Mouse (Mus musculus) lung, postnatal 14 days (tissue): Measurements from ENCODE around the gene Ifit2.
"Not testable (repeated sequence)": the region's sequence is repeated elsewhere in the genome, so short reads cannot be mapped to it uniquely, and the experiment has no call there.

Experiments
- DNase-seq: peaks from one replicate; pipeline ENCODE4 v3.0.0; 2021

The Ifit2 gene

DNA sequence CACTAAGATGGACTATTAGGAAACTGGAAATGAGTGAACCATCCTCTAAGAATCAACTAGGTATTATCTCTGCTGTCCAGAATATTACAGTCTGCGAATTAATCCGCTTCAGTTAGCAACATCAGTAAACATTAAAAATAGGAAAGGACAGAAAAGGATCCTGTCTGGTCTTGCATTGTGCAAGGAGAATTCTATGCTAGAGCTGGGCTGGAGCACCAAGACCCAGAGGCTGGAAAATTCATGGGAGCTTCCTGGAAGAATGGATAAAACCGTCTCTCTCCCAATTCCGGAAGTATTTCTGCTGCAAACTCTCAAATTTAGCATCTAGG lies 325 bp upstream of the Ifit2 start:
- DNase-seq: no peak

DNA sequence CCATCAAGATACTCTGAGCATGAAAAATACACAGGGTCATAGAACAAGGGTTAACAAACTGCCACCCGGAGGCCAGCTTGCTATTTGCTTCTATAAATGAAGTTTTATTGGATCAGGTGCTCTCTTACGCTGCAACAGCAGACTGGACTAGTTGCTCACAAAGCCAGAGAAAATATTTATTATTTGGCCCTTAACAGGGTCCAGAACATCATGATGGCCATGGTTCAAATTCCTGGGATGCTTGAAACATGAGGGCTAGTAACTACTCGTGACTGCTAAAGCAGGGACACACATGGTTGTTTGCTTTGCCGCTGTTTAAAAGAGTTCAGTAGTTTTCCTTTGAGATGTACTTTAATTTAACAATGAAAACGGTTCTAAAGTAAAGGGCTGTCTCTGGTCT lies 1.5 kb downstream of the Ifit2 start:
- peak; percentile 46 for DNase-seq

DNA sequence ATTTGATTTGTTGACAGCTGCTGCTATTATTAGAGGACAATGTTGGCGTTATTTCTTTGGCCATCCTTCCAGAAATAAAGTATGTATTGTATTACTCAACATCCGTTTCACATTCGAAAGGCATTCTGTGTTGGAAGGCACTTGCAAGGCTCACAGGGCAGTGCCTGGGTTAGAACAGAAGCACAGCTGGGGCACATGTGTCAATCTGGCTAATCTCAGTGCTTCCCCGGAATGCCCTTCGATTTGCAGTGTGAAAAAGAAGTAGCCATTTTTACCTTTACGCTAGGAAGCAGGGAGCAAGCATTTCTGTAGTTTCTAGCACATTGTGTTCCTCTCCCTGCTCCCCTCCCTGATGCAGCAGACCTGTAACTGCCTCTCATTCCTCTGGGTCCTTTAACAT lies 2.5 kb downstream of the Ifit2 start:
- DNase-seq: peak; percentile 27

DNA sequence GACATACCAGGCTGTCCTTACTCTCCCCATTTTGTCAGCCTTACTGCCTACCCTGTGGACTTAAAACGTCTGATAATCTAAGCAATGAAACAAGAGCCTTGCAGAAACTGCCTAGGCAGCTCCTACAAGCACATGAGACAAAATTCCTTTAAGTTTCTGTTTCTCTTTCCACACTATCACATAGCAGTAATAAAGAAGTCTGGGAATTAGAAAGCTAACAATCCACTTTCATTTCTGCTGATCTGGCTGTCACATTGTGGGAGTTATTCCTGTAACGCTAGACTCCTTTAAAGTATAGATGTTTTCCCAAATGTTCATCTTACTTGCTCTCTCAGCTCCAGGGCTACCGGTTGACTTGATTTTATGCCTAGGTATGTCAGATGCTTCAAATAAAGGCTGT lies 3.0 kb downstream of the Ifit2 start:
- DNase-seq: no peak

- DNase-seq: no peak
These were observed 3.6 kb downstream of the Ifit2 start for GRCm38 (mm10) chr19:34554061-34554460.

DNA sequence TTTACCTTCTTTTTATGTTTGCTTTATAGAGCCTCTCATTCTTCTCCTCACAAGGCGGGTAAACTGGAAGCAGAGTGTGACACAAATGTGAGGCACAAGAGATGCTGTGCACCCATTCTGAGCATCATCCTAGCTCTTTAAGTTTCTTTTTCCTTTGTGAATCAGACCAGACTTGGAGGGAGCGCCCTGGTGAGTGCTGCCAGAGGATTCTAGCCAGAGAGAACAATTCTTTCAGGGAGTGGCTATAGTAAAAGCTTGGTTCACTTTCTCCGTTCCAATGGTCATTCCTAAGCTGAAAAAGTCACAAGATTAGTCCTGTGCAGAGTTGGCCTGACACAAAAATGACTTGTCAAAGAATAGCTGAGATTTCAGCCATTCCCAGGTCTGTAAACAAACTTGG lies 6.1 kb downstream of the Ifit2 start:
- DNase-seq: peak; percentile 24

DNA sequence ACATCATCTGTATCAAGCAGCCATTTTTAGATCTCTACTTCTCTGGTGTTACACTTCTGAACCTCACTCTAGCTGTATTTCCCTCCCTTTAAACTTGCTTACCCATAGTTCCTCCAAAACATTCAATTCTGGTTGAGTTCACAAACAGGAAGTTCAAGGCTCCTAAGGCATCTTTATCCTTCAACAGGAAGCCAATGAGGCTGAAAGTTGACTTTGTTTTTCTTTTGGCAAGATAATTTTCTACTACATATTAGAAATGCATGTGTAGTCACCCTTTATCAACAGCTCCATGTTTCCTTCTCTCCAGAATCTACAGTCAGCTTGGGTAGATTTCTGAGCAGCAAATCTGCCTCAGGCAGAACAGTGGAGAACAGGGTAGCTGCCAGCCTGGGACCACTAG lies 12.1 kb downstream of the Ifit2 start:
- DNase-seq: no peak

GRCm38 (mm10) chr19:34566178-34566784 lies 15.8 kb downstream of the Ifit2 start:
- DNase-seq: no peak

DNA sequence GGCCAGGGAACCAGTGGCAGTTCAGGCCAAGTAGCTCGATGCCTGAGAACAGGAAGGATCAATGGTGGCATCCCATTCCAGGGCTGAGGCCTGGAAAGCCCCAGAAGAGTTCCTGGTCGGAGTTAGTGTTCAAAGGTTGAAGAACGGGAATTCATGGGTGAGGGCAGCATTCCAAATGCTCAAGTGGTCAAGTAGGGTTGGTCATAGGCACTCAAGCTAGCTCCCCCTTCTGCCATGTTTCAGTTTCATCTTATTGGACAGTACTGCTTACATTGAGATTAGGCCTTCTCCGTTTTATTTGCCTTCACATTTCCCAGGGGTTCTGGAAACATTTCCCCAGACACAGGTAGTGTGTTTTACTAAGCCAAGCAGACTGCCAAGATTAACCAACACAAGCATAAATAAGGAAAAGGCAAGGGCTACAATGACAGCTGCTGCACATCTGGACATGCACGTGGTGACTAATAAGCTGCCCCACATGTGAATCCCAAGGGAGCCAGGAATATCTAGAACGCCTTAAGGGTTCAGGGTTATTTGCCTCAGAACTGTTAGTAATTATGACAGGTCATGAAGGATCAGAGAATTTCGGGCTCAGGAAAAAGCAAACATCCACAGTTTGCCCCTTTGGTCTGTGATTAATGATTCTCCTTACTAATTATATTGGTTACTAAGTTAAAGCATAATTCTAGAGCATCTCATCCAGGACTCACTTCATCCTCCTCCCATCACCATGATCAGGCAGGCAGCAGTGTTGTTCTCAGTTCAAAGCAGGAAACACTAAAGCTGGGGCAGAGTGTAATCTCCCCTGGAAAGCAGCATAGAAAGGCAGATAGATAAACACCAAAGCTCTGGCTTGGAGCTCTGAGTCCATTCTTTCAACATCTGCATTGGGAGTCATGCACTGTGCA lies 18.7 kb downstream of the Ifit2 start:
- peak; percentile 40 for DNase-seq

- no peak for DNase-seq
These were observed 19.5 kb downstream of the Ifit2 start for GRCm38 (mm10) chr19:34569896-34570476.

GRCm38 (mm10) chr19:34571080-34571479 lies 20.6 kb downstream of the Ifit2 start:
- no peak for DNase-seq

- no peak for DNase-seq
These were observed 23.2 kb downstream of the Ifit2 start for GRCm38 (mm10) chr19:34573650-34574049.

DNA sequence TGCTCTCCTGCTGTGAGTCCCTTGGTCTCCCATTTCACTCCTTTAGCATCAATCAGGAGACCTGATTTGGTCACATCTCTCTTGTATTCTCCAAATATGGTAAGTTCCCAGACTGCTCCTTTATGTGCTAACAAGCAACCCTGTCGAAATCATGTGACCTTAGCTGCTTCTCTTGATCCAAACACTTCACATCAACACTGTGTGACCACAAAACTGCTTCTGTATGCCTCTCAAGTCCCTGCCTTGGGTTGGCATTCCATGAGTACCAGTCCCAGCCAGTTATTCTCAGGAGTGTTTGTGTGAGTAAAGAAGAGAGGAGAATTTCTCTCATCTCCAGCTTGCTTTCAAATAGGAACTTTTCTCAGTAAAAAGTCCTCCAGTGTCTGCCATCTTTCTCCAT lies 26.6 kb downstream of the Ifit2 start:
- DNase-seq: no peak

DNA sequence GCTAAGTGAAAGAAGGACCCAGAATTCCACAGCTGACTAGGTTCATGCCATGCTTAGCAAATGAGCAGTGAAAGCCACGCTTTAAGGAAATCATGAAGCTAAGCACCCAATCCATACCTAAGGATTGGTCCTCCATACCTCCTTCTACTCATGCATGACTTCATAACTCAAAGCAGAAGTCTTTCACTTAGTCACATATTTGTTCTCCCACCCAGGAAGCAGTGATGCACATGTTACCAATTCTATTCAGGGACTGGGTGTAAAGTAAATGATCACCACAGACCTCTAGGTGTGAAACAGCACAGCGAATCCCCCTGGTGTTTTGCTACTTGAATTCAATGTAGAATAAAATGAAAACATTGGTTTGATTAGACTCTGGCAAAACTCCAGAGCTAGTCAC lies 32.2 kb downstream of the Ifit2 start:
- DNase-seq: not testable (repeated sequence)

- DNase-seq: peak; percentile 29
These were observed 32.8 kb downstream of the Ifit2 start, which contains the start of gene Ifit3 for GRCm38 (mm10) chr19:34583126-34583766. Ifit3 (plus strand) TSS chr19:34583531.

DNA sequence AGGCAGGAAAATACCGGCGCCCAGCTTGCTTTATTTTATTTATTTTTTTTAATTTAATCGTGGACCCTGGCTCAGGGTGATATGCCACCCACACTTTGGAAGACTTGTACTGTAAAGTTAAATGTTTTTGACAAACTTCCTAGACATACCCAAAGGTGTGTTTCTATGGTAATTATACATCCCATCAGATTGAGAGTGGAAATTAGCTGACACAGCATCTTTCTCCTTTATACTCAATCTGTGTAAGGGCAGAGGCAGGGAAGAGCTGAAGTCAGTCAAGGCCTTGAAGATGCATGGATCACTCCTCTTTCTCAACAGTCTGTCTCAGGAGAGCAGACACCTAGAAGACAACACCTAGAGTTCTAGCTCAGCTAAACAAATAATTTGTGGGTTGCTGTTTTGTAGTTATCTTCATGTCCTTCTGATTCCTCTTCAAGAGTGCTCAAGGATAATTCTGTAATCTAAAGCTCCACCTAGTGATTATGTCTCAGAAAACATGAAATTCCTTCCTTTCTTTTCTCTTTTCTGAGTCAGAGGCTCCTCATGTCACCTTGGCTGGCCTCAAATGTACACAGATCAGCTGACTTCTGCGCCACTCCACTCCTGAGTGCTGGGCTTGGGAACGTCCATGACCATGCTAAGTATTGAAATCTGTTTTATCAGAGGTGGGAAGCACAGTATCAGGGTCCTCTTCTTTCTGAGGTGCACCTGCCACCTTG lies 35.4 kb downstream of the Ifit2 start:
- not testable (repeated sequence) for DNase-seq

GRCm38 (mm10) chr19:34587898-34588692 lies 37.6 kb downstream of the Ifit2 start:
- not testable (repeated sequence) for DNase-seq

DNA sequence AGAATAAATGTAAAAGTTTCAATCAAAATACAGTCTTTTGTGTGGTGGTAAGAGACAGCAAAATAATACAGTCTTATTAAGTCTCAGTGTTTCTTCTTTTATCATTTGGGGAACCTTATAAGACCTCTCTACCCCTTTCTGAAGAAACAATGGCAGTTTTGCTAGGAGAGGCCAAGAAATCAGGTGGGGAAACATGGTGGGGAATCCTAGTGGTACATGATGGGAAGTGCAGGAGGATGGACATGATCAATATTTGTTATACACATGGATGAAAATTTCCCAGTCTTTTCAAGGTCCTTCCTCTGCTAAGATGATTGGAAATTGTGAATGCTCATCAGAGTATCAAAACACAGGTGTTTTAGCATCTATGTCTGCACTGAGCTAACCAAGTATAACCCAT lies 38.5 kb downstream of the Ifit2 start:
- no peak for DNase-seq

DNA sequence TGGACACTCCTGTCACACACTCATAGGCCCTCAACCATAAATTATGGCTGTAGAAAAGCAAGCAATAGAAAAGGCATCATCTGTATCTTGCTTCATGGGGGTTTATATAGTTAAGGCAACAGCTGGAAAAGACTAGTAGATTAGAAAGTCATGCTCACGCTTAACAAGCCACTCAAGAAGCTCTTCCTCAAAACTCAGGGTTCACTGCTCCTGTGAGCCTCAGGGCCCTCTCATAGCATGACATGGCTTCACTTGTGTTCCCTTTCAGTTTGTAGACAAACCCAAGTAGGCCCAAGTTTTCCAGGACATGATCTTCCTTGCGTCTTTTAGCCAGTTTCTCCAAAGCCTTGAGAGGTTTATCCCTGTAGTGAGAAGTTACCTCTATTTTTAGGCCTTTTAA lies 43.0 kb downstream of the Ifit2 start:
- no peak for DNase-seq

- not testable (repeated sequence) for DNase-seq
These were observed 44.0 kb downstream of the Ifit2 start for GRCm38 (mm10) chr19:34594523-34594922.

- no peak for DNase-seq
These were observed 46.3 kb downstream of the Ifit2 start for GRCm38 (mm10) chr19:34596811-34597210.

- peak; percentile 68 for DNase-seq
These were observed 47.8 kb downstream of the Ifit2 start for GRCm38 (mm10) chr19:34598341-34598740.
